Mouse (Mus musculus) thymus, adult 2 months (tissue): Measurements from ENCODE around the gene Zfp341. TPM values are rescaled to one million over a fixed set of nuclear protein-coding genes. Genes with fewer than 3 reads are reported as not detected.

Experiments used
- DNase-seq: peaks from one replicate; pipeline ENCODE4 v3.0.0; 2021
- H3K27ac ChIP-seq: fragments of 200-500 bp; 2 replicates; pipeline ENCODE4 v1.5.1; 2012; ENCODE audit warnings: low read length, control low read depth; ENCODE audit not compliant: control insufficient read depth, insufficient read depth
- H3K27me3 ChIP-seq: fragments of 200-500 bp; 2 replicates; pipeline ENCODE4 v1.6.1; 2012; ENCODE audit warnings: mild to moderate bottlenecking, low read length, moderate library complexity, mixed read lengths; ENCODE audit not compliant: control insufficient read depth, insufficient read depth
- H3K36me3 ChIP-seq: fragments of 200-500 bp; 2 replicates; pipeline ENCODE4 v1.6.1; 2012; ENCODE audit warnings: mild to moderate bottlenecking, low read length, moderate library complexity; ENCODE audit not compliant: control insufficient read depth, insufficient read depth
- H3K4me1 ChIP-seq: fragments of 200-500 bp; replicated peaks from 2 replicates; pipeline ENCODE4 v1.6.1; 2012; ENCODE audit warnings: low read length; ENCODE audit not compliant: control insufficient read depth, insufficient read depth
- H3K4me3 ChIP-seq: fragments of 200-500 bp; 2 replicates; pipeline ENCODE4 v1.5.1; 2012; ENCODE audit warnings: mild to moderate bottlenecking, low read length, control low read depth, moderate library complexity; ENCODE audit not compliant: control insufficient read depth, insufficient read depth
- CTCF ChIP-seq: fragments of 200-500 bp; IDR thresholded peaks from 2 replicates; pipeline ENCODE4 v1.5.1; 2012; ENCODE audit warnings: mild to moderate bottlenecking, control low read depth, low read length, moderate library complexity, borderline replicate concordance; ENCODE audit not compliant: control insufficient read depth, poor library complexity, insufficient read depth; ENCODE audit errors: extremely low read depth
- POLR2A ChIP-seq: fragments of 200-500 bp; IDR thresholded peaks from 2 replicates; pipeline ENCODE4 v1.6.1; 2012; ENCODE audit warnings: mild to moderate bottlenecking, low read length, control low read depth, moderate library complexity; ENCODE audit not compliant: control insufficient read depth, poor library complexity, insufficient read depth; ENCODE audit errors: extremely low read depth
- WGBS: fragments of 180-500 bp; shearing (Covaris S2); methylation state at CpG from one replicate; pipeline ENCODE4 v1.1.7; 2018; 5-methylcytosine and 5-hydroxymethylcytosine counted together
- polyA plus RNA-seq: library from polyadenylated mRNA; depleted of rRNA; stranded (reverse); fragments of >200 nt; gene quantifications from 2 replicates; pipeline ENCODE4 v1.2.3, GENCODE M21; 2012

The Zfp341 gene
- polyA plus RNA-seq, 1 experiment: 10.8 TPM

- TF ChIP-seq CTCF: no peak
- no peak for TF ChIP-seq POLR2A
- 41% methylated on average over 12 of the region's 12 CpGs for WGBS
- Histone ChIP-seq H3K4me3 (no peak overlapping the region), H3K27ac (peak overlapping the region; percentile 64), H3K4me1 (peaks cover 20% of the 10 kb centered on the region), H3K36me3 (no peaks in the 10 kb centered on the region), H3K27me3 (no peaks in the 10 kb centered on the region)
- DNase-seq: peak; percentile 55
These were observed 36.0 kb upstream of the Zfp341 start for GRCm38 (mm10) chr2:154576876-154577743.

GRCm38 (mm10) chr2:154577744-154578067 is 35.4 kb upstream of the Zfp341 start:
- Histone ChIP-seq H3K27ac (peak overlapping the region; percentile 6; the same call in 1 of the 2 replicates), H3K27me3 (no peaks in the 10 kb centered on the region), H3K36me3 (no peaks in the 10 kb centered on the region), H3K4me1 (peaks cover 20% of the 10 kb centered on the region), H3K4me3 (no peak overlapping the region)
- WGBS: 95% methylated on average over 6 of the region's 6 CpGs
- DNase-seq: no peak
- TF ChIP-seq CTCF: no peak
- TF ChIP-seq POLR2A: no peak

DNA sequence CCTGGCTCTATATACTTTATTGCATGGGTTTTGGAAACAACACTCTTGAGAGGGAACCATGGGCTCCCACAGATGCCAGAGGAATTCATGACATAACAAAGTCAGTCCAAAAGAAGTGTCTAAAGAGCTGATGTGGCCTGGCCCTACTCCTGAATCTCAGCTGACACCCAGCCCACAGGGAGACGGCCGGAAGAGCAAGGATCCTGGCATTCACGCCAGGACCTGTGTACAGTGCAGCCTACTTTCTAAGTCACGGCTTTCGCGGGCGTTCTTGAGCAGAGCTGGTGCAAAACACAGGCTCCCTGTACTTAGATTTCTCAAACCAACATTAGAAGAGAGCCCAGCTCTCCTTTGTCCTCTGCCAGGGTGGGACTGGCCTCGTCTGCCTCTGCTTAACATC is 32.5 kb upstream of the Zfp341 start:
- no peak for DNase-seq
- Histone ChIP-seq H3K36me3 (peaks cover 2% of the 10 kb centered on the region; the same call in 1 of the 2 replicates), H3K27me3 (no peaks in the 10 kb centered on the region), H3K27ac (no peak overlapping the region), H3K4me3 (no peak overlapping the region), H3K4me1 (peaks cover 16% of the 10 kb centered on the region)
- WGBS: 93% methylated on average over 8 of the region's 8 CpGs
- TF ChIP-seq CTCF: no peak
- no peak for TF ChIP-seq POLR2A

DNA sequence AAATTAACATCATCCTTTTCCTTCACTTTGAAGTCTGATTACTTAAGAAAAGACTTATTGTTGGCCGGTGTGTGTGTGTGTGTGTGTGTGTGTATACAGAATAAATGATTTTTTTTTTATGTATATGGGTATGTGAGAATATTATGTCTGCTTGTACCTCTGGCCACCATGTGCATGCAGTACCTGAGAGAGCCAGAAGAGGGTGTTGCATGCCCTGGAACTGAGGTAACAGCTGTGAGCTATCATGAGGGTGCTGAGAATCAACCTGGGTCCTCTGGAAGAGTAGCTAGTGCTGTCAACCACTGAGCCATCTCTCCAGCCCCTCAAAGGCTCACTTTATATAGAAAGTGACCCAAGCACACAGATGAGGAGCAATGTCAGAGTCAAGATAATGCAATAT is 31.7 kb upstream of the Zfp341 start:
- no peak overlapping the region for H3K4me3 ChIP-seq
- H3K27ac ChIP-seq: no peak overlapping the region
- DNase-seq: no peak
- no peak for TF ChIP-seq POLR2A
- no peak for TF ChIP-seq CTCF
- 100% methylated on average over 1 of the region's 1 CpGs for WGBS
- H3K27me3 ChIP-seq: no peaks in the 10 kb centered on the region
- H3K4me1 ChIP-seq: peaks cover 12% of the 10 kb centered on the region
- H3K36me3 ChIP-seq: peaks cover 7% of the 10 kb centered on the region; the same call in 1 of the 2 replicates

DNA sequence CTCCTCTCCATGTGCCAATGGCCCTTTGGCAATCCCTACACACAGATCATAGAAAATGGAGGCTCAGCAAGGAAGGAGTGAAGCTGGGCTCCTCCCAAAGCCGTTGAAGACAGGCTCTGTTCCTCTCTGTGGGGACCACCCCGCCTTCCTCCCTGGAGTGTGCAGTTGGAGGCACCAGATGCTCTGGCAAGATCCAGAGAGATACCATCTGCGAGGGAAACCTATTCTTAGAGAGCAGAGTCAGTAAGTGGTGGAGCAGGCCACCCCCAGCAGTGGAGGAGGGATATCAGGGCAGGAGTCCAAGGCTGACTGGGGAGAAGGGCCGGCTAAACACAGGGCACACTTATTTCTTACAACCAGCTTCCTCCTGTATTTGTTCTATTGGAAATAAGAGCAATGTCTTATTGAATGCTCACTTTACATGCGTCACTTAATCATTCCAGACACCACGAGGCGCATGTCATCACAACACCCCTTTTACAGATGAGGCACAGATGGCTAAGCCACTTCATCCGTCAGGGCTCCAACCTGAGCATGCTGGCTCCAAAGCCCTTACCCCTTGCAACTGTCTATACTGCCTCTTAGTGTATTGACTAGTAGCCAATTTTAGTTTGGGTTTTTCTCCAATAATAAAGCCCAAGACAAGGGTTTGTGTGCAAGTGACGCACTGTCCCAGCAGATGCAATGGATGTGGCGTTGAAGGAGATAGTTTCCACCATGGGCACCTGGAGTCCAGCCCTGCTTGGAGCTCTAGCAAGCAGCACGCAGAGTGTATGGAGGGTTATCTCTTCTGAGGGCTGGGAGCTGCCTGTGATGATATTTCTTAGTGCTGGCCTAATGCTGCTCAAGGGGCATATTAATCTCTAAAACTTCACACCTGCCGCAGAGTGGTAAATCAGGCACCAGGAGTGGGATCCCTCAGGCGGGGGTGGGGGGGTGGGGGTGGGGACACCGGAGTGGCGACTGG is 28.9 kb upstream of the Zfp341 start:
- Histone ChIP-seq H3K27me3 (no peaks in the 10 kb centered on the region), H3K27ac (no peak overlapping the region), H3K36me3 (peaks cover 25% of the 10 kb centered on the region), H3K4me3 (no peak overlapping the region), H3K4me1 (no peaks in the 10 kb centered on the region)
- 80% methylated on average over 15 of the region's 15 CpGs for WGBS
- no peak for TF ChIP-seq CTCF
- no peak for TF ChIP-seq POLR2A
- no peak for DNase-seq

DNA sequence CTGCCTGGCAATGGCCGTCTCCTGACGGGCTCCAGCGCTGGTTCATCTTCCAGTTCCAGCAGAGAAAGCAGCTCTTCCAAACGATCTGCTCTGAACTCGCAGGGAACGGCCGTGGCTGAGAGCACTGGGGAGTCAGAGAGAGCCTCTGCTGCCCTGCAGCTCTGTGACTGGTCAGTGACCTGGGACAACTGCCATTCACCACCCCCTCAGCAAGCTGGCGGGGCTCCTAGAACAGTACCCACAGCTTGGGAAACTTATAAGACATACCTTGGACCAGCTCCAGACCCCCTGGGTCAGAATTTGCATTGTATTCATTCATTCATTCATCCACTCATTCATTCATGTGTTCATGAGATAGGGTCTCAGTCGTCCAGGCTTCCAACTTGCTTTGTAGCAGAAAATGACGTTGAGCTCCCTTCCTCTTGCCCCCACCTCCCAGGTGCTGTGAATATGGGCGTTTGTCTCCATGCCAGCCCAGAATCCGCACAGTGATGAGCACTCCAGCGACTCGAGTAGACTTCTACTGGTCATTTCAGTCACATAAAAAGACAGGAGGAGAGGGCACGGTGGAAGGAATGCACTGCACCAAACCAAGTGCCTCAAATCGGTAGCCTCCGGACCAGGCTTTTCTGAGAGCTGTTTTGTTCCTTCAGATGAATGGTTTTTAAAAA is 28.0 kb upstream of the Zfp341 start:
- no peak overlapping the region for H3K27ac ChIP-seq
- WGBS: 87% methylated on average over 17 of the region's 17 CpGs
- peaks cover 25% of the 10 kb centered on the region for H3K36me3 ChIP-seq
- H3K27me3 ChIP-seq: no peaks in the 10 kb centered on the region
- no peak for DNase-seq
- no peaks in the 10 kb centered on the region for H3K4me1 ChIP-seq
- TF ChIP-seq POLR2A (no peak), CTCF (no peak)
- H3K4me3 ChIP-seq: no peak overlapping the region
